Mouse (Mus musculus) adrenal gland, postnatal 10 days (tissue): ENCODE data around the gene Fto. TPM values are rescaled to one million over a fixed set of nuclear protein-coding genes. Genes with fewer than 3 reads are reported as not detected.

Experiments
- DNase-seq: peaks from one replicate; pipeline ENCODE4 v3.0.0; 2021; ENCODE audit warnings: mixed read lengths
- total RNA-seq, 2 experiments: library from RNA; stranded (reverse); gene quantifications; 2 replicates each; pipeline ENCODE4 v1.2.3; 2021

Gene Fto
- total RNA-seq, 2 experiments from 2014 or later, result 64.6 to 79.4 TPM

DNA sequence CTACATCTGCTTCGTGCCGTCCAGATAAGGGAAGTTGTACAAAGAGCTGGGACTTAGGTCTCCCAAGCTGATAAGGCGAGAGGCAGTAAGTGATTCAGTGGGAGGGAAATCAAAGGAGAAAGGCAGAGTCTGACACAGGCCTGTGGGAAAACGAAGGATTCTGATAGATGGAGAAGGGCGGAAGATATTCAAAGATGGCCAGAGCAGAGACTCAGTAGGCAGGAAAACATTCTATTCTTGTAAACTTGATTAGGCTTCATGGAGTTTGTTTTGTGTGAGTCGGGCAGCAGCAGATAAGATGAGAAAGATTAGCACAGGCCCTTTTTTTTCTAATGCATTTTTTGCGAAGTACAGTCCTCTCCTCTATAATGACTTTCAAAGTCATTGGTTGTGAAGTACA lies 183.6 kb downstream of the Fto start:
- DNase-seq, result no peak

DNA sequence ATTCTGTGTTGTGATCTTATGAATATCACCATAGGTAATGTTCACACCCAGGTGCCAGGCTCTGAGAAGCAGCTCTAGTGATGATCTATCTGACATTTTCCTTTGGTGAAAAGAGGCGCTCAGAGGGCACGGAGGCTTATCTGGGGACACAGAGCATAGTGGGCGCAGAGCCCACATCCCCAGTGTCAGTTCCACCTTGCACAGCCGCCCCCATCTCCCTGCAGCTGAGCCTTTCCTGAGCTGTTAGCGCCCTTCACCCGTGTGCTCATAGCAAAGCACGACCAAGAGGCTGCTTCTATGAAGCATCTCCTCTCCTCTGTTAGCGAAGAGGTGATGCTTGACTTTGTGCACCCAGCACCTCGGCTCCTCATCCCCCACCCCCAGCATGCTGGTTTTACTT lies 185.3 kb downstream of the Fto start:
- no peak for DNase-seq

- DNase-seq, result no peak
Measured at GRCm38 (mm10) chr8:91499303-91499702, 186.0 kb downstream of the Fto start.

- no peak for DNase-seq
Measured at GRCm38 (mm10) chr8:91501960-91502600, 188.8 kb downstream of the Fto start.

GRCm38 (mm10) chr8:91502791-91503190 lies 189.5 kb downstream of the Fto start:
- no peak for DNase-seq

GRCm38 (mm10) chr8:91504360-91504759 lies 191.0 kb downstream of the Fto start:
- DNase-seq, result no peak

DNA sequence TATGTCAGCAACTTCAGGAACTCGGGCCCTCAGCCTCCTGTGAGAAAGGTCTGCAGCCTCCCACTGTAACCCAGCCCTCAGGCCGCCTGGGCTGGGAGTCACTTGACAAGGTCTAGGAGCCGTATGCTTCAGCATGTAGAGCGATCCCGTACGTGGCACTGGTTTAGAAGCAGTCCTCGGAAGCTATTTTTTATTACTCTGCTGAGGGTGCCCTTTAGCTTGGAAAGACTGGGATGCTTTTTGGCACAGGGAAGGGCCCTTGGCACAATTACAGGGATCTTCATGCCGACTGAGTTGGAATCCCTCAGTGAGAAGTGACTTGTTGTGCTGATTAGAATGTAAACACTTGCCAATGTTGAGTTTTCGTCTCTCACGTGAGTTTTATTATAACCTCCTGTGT lies 191.6 kb downstream of the Fto start:
- peak; percentile 70 for DNase-seq

GRCm38 (mm10) chr8:91505411-91505954 lies 192.2 kb downstream of the Fto start:
- DNase-seq, result no peak

DNA sequence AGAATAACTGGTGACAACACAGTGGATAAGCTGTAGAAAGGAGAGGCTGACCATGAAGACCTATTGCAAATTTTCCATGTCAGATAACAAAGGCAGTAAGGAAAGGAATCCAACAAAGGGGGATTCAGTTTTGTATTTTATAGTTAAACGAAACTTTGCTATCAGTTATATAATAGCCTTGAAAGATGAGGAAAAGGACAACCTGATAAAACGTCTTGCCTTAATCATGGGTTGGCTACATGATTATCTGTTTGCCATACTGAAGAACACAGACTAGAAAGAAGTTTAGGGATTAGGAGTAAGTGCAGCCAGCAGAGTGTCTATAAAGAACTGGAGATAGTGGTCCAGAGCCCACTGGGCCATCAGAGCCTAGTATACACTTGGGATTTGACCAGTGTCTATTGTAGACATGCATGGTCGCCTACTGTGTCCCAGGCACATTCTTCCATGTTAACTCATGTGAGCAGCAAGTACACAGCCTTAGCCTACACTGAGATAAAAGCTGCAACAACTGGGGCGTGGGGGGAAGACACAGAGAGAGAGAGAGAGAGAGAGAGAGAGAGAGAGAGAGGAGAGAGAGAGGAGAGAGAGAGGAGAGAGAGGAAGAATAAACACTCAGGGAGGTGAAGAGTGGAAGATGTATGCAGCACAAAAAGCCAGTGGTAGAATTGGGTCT lies 192.8 kb downstream of the Fto start:
- DNase-seq, result no peak

- no peak for DNase-seq
Measured at GRCm38 (mm10) chr8:91506682-91507257, 193.4 kb downstream of the Fto start.

- peak; percentile 38 for DNase-seq
Measured at GRCm38 (mm10) chr8:91507681-91508097, 194.4 kb downstream of the Fto start.

DNA sequence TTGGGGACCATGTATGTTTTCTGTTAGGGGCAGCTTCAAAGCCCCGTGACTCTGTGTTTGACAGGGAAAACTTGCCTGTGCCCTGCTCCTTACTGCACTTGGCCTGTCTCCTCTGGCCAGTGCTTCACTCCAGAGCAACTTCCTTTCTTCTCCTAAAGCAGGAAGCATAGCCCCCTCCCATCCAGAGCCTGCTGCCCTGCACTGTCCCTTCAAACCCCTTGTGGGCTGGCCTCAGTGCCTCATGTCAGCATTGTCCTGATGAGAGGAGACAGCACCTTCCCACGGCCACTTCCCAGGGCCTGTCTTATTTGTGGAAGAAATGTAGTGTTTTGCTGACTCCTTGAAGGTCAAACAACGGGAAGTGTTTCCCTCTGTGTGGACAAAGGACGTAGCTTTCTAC lies 195.0 kb downstream of the Fto start:
- no peak for DNase-seq

GRCm38 (mm10) chr8:91509206-91509899 lies 196.0 kb downstream of the Fto start:
- no peak for DNase-seq

DNA sequence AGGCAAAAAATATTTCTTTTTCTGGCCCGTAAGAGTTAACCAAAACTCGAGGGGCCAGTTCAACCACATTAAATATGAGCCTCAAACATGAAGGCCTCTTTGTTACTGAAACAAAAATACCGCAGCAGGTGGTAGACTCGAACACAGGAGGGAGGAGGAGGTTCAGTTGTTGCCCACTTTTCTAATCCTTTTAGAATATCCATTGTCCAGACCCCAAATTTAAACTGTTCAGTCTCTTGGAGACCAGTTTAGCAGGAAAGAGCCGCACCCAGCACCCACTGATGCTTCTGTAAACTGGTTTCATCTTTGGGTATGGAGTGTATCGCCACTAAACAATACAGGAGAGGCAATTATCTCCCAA lies 196.6 kb downstream of the Fto start:
- no peak for DNase-seq

GRCm38 (mm10) chr8:91510716-91511115 lies 197.4 kb downstream of the Fto start:
- DNase-seq, result no peak

GRCm38 (mm10) chr8:91511943-91512342 lies 198.6 kb downstream of the Fto start:
- DNase-seq, result no peak

GRCm38 (mm10) chr8:91514752-91515478 lies 201.6 kb downstream of the Fto start:
- no peak for DNase-seq

DNA sequence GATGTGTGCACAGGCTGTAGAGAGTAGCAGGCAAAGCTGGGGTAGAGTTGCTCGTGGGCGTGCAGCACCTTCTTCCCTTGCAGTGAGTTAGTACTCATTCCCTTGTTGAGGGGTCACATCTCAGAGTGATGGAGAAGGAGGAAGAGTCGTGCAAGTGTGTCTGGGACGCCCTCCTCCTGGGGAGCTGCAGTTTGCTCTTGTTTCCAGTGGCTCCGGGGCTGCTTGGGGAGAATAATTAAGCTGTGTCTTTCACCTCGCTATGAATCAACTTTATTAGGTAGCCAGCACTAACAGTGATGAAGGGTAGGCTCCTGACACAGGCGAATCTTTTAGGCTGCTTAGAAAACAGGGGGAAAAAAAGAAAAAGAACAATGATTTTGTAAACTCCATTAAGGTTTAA lies 203.1 kb downstream of the Fto start:
- no peak for DNase-seq

GRCm38 (mm10) chr8:91518085-91518484 lies 204.8 kb downstream of the Fto start:
- DNase-seq, result no peak

DNA sequence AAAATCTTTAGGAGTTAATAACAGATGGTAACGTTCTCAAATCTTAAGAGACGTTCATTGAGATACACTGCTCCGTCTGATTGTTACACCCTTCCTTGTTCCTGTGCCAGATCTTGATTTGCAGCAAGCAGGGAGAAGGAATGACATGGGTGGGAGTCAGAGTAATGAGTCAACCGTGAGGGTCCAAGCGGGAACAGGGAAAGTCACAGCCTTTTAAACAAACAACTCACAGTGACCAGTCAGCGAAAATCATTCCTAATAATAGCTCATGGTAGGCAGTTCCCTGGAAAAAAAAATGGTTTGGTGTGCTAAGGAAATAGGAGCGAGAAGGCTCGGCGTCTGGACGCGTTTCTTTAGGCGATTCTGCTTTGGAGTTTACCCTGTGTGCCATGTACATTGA lies 208.9 kb downstream of the Fto start:
- no peak for DNase-seq

- DNase-seq, result no peak
Measured at GRCm38 (mm10) chr8:91524056-91524864, 210.9 kb downstream of the Fto start.
